Mouse (Mus musculus): ENCODE data around the gene Uckl1.

Uckl1 gene

DNA sequence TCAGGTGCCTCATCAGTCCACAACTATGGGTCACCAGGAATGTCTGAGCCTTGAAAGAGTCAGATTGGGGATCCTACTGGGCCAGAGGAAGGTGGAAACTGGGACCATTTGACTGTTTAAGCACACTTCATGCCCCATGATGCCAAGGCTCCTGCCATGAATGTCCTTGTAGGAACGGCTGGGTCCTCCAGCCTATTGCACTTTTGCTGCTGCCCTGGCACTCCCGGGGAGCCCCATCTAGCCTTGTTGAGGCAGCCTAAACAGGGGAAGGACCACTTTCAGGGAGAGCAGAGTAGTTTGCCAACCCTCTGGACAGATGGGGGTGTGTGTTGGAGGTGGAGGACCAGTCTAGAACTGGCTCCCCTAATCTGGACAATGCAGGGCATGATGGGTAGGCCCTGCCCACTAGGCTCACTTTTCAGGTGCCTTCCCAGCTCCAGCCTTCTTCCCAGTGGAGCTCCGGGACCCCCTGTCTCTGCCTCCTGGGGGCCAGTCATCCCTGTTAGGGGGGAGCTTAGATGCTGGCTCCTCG is at the start of gene Uckl1:
Gene Uckl1 (minus strand): TSS at position 482 of the 532 bp plus-strand sequence.
- DNase-seq (ENCODE audit: extremely low read depth, insufficient read length, low spot score) = no peak

- DNase-seq (ENCODE audit: extremely low read depth, insufficient read length, low spot score) = no peak
Observed at GRCm38 (mm10) chr2:181632624-181633023, 47.9 kb upstream of the Uckl1 start.

DNA sequence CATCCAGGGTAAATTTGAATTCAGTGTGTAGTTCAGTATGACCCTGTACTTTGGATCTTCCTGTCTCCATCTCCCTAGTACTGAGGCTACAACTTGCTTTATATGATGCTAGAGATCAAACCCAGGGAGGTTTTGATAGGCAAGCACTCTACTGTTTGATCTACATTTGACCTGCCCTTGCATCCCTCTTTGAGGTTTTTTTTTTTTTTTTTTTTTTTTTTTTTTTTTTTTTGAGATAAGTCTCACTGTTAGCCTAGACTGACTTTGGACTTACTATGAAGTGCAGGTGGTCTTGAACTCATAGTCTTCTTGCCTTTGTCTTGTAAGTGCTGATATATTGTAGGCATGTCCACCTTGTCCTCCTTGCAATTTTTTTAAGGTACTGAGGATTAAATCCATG is 43.8 kb upstream of the Uckl1 start:
- no peak for DNase-seq (ENCODE audit: extremely low read depth, insufficient read length, low spot score)

- DNase-seq (ENCODE audit: extremely low read depth, insufficient read length, low spot score) = no peak
Observed at GRCm38 (mm10) chr2:181623401-181623800, 38.7 kb upstream of the Uckl1 start.

GRCm38 (mm10) chr2:181618761-181619495 is 34.2 kb upstream of the Uckl1 start:
- no peak for DNase-seq (ENCODE audit: extremely low read depth, insufficient read length, low spot score)

- no peak for DNase-seq (ENCODE audit: extremely low read depth, insufficient read length, low spot score)
Observed at GRCm38 (mm10) chr2:181602367-181602766, 17.7 kb upstream of the Uckl1 start.

GRCm38 (mm10) chr2:181601751-181602145 is 17.1 kb upstream of the Uckl1 start:
- DNase-seq (ENCODE audit: extremely low read depth, insufficient read length, low spot score) = no peak

DNA sequence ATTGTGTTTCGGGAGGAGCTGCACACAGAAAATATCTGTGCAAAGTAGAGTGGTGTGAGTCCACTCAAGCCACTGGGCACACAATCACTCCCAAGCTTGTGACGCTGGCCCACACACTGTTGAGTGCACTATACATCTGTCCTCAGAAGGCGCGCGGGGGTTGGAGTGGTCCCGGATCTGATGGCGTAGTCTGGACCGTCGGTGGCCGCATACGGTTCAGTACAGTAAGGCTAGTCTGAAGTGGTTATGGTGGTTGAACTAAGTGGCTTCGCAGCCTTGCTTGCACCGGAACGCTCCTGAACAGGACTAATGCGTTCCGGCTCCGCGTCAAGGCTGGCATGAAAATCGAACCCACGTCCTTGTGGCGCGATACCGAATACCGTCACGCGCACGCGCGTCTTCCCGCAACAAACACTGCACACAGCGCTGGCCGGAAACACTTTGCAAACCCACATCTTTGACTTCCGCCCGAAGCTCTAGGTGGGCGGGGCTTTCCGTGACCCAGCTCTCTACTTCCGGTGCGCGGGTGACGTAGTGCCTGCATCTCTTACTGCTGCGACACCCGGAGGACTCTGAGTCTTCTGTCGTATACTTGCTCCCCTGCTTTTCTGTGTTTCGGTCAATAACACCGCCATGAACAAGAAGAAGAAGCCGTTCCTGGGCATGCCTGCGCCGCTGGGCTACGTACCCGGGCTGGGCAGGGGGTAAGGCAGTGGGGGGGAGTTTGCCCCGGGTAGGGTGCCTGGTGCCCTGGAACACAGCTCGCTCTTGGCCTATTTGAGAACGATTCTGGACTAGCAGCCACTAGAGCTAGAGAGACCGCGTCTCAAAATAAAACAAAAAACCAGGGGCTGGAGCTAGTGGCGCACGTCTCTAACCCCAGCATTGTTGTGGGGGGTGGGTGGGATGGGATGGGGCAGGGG is 16.4 kb upstream of the Uckl1 start:
- DNase-seq (ENCODE audit: extremely low read depth, insufficient read length, low spot score) = peak; percentile 92

GRCm38 (mm10) chr2:181600226-181600758 is 15.6 kb upstream of the Uckl1 start:
- no peak for DNase-seq (ENCODE audit: extremely low read depth, insufficient read length, low spot score)

- DNase-seq (ENCODE audit: extremely low read depth, insufficient read length, low spot score) = peak; percentile 72
Observed at GRCm38 (mm10) chr2:181598454-181599351, 14.0 kb upstream of the Uckl1 start, which contains the start of gene Samd10. Gene Samd10, minus strand, starts transcription at chr2:181599212.

DNA sequence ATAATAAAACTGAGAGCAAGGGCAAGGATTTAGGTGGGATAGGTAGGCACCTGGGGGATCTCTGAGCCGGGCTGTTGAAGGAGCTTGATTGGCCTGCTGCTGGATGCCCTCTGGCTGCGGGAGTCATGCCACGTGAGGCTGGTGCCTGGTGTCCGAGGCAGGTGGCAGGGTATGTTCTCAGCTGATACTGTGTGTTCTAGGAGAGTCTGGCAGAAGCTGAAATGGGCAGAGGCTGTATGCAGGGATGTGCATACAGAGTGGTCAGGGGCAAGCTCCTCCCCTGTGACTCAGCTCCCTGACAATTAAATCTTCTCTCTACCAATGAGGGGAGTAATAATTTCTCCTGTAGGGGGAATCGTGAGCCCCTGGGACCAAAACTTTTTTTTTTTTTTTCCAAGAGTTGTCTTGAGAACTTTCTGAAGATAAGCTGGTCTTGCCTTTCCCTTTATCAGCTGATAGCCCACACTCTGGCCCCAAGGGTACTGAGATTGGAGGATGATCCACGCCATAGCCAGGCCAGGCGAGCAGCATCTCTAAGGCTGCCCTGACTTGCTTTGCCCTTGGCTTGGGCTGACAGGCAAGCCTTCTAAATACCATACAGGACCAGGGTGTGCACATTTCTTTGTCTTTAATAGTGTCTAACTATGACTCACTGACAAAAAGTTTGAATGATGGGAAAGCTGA is 12.8 kb upstream of the Uckl1 start:
- peak; percentile 59 for DNase-seq (ENCODE audit: extremely low read depth, insufficient read length, low spot score)

DNA sequence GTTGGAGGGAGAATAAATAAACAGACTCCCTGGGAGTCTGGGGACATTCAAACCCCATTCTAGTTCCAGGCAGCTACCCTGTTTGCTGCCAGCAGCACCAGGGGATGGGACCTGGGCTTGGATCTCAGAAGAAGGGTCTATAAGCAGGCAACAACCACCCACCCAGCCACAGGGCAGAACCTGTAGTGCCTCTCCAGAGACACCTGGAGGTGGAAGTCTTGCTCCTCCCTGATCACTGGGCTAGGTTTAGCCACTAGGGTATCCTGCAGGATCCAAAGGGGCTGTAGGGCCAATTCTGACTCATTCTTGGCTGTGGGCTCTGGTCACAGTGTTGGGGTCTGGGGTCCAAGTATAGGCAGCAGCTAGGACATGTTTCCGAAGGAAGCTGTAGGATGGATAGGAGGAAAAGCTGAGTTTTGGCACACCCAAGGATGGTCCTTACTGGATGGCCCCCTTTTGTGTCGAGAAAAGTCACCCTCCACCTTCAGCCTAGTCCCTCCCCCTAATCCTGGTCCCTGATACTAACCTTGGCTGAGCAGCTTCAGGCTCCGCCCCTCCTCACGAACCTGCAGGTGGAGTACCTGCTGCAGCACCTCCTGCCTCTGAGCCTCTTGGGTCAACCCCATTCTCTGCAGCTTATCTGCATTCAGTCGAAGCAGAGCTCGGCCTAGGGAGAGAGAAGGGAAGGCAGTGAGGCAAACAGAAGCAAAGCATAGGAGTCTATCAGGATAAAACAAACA is 11.7 kb upstream of the Uckl1 start:
- no peak for DNase-seq (ENCODE audit: extremely low read depth, insufficient read length, low spot score)

- DNase-seq (ENCODE audit: extremely low read depth, insufficient read length, low spot score) = no peak
Observed at GRCm38 (mm10) chr2:181594946-181595696, 10.4 kb upstream of the Uckl1 start.

GRCm38 (mm10) chr2:181593937-181594336 is 9.2 kb upstream of the Uckl1 start:
- DNase-seq (ENCODE audit: extremely low read depth, insufficient read length, low spot score) = no peak

DNA sequence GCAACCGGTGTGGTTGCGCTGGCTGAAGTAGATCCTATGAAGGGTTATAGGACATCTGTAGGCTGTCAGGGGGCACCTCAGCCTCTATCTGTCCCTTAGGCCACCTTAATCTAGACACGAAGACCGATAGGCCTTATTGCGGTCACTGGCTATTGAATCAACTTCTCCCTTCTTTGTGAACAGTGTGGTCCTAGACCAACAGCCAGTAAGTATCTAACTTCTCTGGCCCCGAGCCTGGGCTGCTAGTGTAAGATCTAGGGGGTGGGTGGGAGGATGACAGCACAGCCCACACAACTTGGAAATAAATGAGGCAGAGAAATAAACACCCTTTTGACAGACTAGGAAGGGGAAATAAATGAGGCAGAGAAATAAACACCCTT is 8.3 kb upstream of the Uckl1 start:
- DNase-seq (ENCODE audit: extremely low read depth, insufficient read length, low spot score) = no peak

- no peak for DNase-seq (ENCODE audit: extremely low read depth, insufficient read length, low spot score)
Observed at GRCm38 (mm10) chr2:181592231-181593041, 7.7 kb upstream of the Uckl1 start, which contains the start of gene Zfp512b. Gene Zfp512b, minus strand, starts transcription at chr2:181592803.

- DNase-seq (ENCODE audit: extremely low read depth, insufficient read length, low spot score) = no peak
Observed at GRCm38 (mm10) chr2:181591528-181592085, 6.9 kb upstream of the Uckl1 start, which contains the start of gene Prpf6. Gene Prpf6, plus strand, starts transcription at chr2:181591868.

Measured in 3134 (cell line).